Mouse (Mus musculus): ENCODE results near the gene AI661453.

Gene AI661453

DNA sequence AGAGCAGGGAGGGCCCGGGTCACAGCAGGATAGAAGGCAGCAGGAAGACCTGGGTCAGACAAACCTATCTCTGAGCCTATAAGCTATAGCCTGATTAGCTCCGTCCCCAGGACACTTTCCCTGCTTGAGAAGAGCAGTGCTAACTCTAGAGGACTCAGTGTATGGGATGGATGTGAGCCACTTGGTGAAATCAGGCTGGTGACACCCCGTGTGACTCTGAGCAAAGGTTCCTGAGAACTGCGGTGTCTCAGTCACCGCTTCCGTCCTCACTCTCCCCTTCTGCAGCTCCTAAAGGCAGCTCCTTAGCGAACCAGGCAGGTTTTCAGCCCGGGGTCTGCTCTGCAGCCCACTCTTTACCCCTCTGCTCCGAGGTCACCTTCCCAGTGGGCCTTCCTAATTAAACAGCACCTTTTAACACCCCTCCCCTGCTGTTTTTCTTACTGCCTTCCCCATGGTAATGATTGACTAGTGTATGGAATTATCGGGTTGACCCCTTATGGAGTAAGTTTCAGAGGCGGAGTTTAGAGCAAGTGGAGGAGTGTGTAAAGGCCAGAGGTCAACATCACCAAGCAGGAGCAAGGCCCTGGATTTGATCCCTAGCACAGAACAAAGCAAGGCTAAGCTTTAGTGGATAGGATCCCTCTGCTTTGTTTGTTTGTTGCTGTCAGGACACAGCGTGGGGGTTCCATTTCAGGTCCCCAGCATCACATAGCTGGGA is 28.0 kb downstream of the AI661453 start:
- DNase-seq (ENCODE audit: extremely low read depth, insufficient read length, low spot score) = no peak

DNA sequence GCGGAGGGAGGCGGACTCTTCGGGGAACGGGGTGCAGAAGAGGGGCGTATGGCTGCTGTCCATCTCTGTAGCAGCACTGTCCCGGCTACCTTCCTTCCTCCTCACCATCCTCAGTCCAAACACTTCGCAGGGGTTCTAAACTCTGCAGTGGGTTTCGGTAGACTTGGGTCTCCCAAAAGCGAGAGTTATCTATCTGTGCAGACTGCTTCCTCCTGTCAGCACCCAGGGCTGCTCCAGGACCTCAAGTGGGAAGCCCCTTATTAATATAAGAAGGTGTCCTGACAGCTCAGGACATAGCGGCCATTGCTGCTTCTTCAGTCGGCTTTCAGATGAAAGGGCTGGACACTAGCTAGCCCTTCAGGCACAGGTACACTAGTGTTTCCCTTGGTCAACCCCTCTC is 28.6 kb downstream of the AI661453 start:
- no peak for DNase-seq (ENCODE audit: extremely low read depth, insufficient read length, low spot score)

DNA sequence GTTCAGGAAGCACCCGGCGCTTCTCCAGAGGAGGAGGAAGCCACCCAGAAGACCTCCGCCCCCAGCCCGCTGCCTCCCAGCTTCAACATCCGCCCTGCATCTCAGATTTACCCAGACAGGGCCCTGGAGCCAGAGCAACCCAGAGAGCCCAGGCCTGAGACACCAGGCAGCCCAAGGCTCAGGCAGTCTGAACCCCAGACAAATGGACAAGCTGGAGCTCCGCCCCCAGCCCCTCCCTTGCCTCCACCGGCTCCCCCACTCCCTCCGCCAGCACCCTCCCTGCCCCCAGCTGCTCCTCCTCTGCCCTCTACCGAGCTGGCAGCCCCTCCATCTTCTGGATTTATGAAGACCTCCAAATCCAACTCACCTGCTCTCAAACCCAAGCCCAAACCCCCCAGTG is 29.9 kb downstream of the AI661453 start:
- no peak for DNase-seq (ENCODE audit: extremely low read depth, insufficient read length, low spot score)

DNA sequence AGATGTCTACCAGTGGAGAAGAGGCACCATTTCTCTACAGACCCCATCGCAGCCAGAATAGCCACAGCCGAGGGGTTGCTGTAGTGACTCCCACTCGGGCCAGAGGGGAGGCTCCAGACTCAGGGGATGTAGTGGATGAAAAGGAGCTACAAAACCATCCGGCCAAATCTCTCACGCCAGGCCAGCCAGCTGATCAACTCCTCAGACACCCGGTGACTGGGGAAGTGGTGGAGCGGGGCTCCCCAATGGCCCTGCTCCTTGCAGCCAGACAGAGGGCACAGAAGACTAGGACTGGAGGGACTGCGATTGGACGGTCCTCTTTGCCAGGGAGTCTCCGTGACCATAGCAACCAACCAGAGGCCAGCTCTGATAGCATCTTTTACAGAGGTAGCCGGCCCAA is 31.2 kb downstream of the AI661453 start:
- no peak for DNase-seq (ENCODE audit: extremely low read depth, insufficient read length, low spot score)

DNA sequence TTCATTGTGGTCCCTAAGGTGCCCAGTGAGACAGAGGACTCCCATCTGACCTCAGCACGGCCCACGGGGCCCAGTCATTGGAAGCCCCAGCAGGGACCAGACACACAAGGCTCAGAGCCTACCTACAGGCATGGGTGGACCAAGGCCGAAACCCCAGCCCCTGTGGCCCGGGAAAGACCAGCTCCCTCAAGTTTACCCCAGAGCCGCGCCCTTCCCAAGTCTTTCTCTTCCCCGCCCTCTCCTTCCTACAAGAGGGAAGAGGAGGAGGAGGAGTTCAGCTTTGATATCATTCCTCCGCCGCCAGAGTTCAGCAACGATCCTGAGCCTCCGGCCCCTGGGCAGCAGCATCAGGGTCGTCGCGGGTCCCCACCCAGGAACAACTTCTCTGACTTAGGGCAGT is 31.6 kb downstream of the AI661453 start:
- no peak for DNase-seq (ENCODE audit: extremely low read depth, insufficient read length, low spot score)

DNA sequence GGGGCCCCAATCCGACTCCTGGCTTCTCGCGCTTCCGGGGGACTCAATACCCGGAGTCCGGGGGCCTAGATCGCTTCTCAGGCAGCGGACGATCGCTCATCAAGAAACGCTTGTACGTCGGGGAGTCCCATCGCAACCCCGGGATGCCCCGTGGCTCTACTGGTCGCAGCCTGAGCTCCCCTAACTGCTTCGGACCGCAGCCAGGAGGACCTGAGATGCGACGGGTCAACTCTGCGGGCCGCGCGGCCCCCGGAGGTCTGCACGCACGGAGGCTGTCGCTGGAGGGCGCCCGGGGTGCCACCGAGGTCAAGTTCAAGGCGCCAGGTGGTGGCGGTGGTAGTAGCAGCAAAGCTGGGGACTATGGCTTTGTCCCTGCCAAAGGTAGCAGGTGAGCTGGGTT is 32.1 kb downstream of the AI661453 start:
- no peak for DNase-seq (ENCODE audit: extremely low read depth, insufficient read length, low spot score)

DNA sequence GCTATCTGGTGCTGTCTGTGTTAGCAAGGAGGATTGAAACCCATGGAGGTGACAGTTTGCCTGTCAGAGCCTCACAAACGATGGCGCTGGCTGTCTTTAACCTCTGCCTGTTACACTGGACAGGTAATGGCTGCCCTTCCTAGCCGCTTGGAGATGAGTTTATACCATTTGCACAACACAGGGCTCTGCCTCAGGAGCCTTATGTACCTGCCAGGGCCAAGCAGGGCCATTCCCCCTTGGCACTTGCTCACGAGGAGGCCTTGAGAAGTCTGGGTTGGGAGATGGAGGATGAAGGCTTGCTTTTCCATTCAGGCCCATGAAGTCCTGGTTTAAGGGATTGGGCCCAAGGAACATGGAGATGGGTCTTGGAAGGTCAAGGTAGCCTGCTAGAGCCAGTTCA is 33.2 kb downstream of the AI661453 start:
- DNase-seq (ENCODE audit: extremely low read depth, insufficient read length, low spot score) = no peak

DNA sequence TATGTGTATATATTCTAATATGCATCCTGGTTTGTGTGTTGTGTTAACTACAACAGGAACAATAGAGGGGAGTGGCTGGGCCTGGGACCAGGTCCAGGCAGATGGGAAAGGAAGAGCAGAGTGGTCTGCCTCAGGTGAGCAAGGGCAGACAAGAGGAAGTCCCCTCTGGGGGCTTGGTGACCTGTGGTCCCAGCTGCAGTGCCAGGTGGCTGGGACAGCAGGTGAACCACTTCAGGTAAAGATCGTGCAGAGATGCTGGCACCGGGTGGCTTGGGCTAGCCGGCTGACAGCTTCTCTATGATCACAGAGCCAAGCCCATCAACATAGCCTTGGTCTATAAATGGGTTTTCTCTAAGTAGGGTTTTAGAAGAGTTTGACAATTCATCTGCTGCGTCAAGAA is 33.7 kb downstream of the AI661453 start:
- no peak for DNase-seq (ENCODE audit: extremely low read depth, insufficient read length, low spot score)

DNA sequence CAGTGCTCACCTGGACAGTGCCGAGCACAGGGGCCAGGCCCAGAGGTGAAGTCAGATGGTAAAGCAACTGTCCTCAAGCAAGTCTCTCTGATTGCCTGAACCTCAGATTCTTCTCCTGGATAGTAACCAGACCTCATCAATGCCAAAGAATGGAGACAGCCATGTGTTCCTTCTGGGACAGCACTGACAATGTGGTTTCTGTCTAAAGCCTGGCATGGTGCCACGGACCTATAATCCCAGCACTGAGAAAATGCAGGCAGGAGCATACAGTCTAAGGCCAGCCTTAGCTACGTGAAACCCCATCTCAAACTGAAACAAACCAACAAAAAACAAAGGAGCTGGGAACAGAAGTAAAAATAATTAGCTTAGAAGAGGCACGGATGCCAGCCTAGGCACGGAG is 34.3 kb downstream of the AI661453 start:
- no peak for DNase-seq (ENCODE audit: extremely low read depth, insufficient read length, low spot score)

DNA sequence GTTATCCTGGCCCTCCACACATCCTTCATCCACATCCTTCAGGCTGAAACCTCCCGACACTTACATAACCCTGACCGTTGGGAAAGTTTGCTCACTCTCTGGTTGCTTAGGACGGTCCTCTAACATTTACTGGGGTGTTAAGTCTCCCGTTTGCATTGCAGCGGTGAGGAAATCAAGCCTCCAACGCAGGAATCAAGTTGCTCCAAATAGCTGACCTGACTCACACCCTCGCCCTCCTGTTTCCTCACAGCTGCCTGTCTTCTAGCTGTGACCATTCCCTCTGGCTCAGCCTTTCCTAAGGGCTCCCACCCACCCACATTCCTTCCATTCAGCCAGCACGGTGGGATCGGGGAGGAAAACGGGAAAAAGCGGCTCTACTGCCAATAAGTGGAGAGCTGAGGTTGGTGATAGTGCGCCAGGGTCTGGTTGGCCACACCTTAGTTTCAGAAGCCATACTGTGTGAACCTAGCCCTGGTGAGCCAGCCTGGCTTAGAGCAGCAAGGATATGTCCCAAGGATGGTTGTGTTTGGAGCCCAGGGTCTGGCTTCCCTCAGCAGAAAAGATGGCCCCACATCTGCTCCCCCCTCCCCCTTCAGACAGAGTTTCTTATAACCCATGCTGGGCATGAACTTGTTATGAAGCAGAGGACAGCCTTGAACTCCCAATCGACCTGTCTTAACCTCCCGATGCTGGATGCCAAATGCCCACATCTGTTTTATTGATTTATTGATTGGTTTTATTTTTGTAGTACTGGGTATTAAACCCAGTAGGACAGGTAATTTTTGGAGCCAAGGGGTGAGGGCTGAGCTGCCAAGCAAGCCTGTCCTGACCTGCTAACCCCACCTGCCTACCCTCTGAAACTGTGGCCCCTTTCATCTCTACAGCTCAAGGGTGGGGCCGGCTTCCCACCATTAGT is 36.3 kb downstream of the AI661453 start:
- DNase-seq (ENCODE audit: extremely low read depth, insufficient read length, low spot score) = no peak

DNA sequence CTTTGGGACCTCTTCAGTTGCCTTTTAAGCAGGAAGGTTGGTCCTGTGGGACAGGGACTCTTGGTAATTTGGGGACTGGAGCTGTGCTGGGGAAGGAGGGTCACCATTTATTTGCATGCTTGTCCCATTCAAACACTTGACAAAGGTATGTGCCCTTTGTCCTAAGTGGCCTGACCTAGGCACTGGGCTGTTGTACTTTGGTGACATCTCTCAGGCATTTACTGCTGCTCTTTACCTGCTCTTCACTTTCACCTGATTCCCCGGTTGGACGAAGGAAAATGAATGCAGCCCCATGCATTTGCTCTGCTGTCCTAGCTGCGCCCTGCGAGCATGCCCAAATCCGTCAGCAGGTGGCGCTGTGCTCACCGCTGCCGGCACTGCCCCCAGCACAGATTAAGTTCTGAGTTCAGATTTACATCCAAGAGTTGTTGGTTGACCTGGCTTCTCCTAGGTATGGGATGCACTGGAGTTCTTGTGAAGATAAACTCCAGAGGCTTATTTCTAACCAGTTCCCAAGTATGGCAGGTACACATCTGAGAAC is 37.1 kb downstream of the AI661453 start:
- peak; percentile 52 for DNase-seq (ENCODE audit: extremely low read depth, insufficient read length, low spot score)

DNA sequence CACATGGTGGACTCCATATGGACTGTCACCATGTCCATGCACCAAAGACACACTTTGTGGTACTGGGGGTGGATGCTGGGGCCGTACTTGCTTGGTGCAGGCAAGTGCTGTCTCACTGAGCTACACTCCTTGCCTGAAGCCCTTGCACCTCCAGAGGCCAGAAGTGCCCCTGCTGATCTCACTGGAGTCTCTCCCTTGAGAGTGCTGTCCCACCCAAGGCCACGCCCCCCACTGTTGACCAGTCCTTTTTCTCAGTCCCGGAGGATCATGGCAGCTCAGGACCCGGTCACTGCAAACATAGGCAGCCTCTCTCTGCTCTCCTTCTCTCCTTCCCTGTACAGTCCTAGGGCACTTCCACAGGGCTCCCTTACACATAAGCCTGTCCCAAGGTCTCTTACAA is 37.8 kb downstream of the AI661453 start:
- no peak for DNase-seq (ENCODE audit: extremely low read depth, insufficient read length, low spot score)

DNA sequence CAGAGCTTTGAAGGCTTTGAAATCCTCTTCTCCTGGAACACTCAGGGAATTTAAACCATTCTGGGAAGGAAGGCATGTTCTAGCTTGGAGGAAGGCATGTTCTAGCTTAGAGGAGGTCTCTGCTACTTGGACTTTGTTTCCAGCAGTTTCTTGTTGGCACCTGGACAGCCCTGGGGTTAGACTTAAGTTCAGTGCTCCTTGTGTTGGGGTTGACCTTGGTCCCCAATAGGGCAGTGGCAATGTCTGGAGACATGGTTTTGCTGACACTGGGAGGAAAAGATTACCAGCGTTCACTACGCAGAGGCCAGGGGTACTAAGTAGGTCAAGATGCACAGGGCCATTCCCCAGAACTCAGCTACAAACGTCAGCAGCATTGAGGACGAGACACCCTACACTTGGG is 38.8 kb downstream of the AI661453 start:
- DNase-seq (ENCODE audit: extremely low read depth, insufficient read length, low spot score) = no peak

DNA sequence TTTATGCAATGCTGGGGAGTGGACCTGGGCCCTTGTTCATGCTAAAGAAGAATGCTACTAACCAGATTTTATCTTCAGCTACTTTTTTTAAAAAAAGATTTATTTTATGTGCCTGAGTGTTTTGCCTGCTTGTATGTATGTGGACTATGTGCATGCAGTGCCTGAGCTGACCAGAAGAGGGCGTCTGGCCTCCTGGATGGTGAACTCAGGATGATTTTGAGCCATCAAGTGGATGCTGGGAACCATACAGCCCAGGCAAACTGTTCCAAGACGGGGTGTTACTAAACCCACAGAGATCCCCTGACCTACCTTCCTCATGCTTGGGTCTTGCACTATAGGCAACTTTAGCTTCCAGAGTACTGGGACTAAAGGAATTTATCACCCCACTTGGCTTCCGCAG is 39.3 kb downstream of the AI661453 start:
- DNase-seq (ENCODE audit: extremely low read depth, insufficient read length, low spot score) = no peak

DNA sequence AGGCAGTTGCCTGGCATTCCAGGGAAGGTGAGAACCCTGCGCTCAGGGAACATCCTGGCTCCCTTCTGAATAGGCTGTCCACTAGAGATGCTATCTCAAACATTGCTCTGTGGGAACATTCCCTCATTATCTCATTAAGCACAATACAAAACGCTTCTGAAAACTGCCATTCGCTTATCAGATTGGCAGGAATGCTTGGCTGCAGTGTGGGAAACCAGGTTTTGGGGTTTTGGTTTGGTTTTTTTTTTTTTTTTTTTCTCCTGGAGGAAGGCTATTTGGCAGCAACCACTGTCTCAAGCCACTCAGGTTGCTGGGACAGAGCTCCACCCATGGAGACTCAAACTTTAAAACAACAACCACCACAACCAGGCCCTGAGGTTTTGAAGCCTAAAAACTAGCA is 43.5 kb downstream of the AI661453 start:
- no peak for DNase-seq (ENCODE audit: extremely low read depth, insufficient read length, low spot score)

DNA sequence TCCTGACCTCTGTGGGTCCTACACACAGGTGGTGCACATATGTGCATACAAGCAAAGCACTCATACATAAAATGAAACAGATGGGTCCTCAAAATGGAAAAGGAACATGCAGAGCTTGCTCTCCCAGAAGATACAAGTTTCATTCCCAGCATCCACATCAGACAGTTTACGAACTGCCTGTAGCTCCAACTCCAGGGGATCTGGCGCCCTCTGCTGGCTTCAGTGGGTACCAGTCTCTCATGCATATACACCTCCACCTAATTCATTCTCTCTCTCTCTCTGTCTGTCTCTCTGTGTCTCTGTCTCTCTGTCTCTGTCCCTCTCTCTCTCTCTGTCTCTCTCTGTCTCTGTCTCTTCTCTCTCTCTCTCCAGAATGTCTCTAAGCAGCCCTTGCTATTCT is 46.0 kb downstream of the AI661453 start:
- DNase-seq (ENCODE audit: extremely low read depth, insufficient read length, low spot score) = no peak

DNA sequence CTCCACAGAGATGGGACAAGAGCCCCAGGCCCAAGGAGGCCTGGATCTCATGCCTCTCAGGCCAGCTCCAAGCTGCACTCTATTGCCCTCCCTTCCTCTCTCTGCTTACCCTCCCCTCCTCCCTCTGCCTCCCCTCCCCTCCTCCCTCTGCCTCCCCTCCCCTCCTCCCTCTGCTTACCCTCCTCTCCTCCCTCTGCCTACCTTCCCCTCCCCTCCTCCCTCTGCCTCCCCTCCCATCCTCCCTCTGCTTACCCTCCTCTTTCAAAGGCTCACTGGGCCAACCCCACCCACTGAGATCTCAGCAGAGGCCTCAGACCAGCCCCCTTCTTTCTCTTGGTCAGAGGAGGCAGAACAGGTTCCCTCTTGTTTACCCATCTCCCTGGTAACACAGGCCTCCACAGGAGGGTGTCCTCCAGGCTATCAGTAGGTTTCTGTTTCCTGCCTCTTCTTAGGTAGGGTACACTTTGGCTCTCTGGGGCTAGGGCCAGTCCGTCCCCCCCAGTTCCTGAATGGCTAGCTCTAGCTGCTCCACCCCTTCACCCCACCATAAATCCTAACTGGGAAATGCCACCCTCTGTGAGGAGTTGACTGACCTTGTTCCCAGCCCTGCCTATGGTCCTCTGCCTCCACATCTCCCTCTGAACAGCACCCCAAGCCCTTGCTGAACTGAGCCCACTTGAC is 48.0 kb downstream of the AI661453 start:
- no peak for DNase-seq (ENCODE audit: extremely low read depth, insufficient read length, low spot score)

DNA sequence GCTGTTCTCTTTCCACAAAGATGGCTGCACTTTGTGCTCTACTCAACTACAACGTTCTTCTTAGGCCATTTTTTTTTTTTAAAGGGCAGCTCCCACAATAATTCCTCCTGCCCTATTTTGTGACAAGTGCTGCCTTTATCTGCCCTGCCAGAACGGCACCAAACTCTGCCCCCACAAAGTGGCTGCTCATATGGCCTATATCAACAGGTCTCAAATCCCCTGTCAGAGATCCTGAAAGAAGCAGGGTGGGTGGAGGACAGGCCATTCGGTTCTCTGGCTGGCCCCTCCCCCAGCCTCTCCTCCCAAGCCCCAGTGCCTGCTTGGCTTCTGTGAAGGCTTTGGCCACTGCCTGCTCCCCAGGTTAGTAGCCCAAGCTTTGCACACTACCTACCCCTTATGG is 48.6 kb downstream of the AI661453 start:
- DNase-seq (ENCODE audit: extremely low read depth, insufficient read length, low spot score) = no peak

DNA sequence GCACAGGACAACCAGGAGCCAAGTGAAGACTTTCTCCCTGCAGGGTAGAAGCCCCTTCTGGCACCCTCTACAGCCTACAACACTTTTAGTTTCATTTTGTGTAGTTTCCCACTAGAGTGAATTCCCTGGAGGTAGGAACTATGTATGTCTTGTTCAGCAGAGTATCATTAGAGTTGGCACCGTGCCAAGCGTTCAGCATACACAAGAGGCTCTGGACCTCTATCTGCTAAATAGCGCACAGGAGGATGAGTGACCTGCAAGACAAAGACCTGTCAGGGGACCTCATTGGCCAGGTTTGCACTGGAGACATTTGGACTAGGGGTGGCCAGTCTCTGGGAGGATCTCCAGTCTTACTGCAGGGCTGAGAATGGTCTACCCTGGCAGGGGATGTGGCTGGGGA is 49.4 kb downstream of the AI661453 start:
- no peak for DNase-seq (ENCODE audit: extremely low read depth, insufficient read length, low spot score)

DNA sequence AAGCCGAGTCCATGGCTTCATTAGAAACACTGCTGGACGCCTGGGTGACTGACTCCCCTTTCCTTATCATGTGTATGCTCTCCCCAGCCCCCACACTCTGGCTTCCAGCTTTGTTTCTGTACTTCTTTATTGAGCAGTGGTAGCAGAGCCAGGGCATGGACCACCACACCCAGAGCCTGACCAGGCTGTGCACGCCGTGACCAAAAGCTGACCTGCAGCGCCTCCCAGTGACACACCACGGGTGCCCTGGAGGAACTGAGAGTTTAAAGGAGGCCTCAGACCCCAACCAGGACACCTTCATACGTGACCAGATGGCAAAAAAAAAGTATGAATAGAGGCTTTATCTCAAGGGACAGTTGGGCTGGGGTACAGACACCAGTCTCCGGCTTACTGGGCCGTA is 54.4 kb downstream of the AI661453 start:
- no peak for DNase-seq (ENCODE audit: extremely low read depth, insufficient read length, low spot score)

DNA sequence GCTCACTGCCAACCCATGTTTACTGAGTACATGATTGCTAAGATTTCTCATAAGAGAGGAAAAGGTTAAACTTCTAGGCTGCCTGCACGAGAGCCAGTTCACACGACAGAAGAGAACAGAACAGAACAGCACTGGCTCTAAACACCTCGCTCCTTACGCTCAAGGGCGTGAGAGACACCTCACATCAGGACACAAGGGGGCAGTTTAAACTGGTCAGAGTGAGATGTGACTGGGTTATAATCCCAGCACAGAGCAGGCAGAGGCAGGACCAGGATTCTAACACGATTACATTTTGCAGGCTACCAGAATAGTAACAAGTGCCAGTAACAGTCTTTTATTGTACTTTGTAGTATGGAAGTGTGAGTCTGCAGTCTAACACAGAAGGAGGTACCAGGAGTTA is 56.3 kb downstream of the AI661453 start:
- DNase-seq (ENCODE audit: extremely low read depth, insufficient read length, low spot score) = no peak
